Mouse (Mus musculus): Measurements from ENCODE around the gene N4bp2l2. TPM values are rescaled to one million over a fixed set of nuclear protein-coding genes. Genes with fewer than 3 reads are reported as not detected.

The N4bp2l2 gene
- polyA plus RNA-seq, 1 experiment = 33.6 TPM

GRCm38 (mm10) chr5:150570496-150571219, 95.3 kb downstream of the N4bp2l2 start:
- TF ChIP-seq CTCF (IDR thresholded peaks at IDR 0.05; ENCODE audit: extremely low read depth, insufficient read depth, low read length) (no peak), POLR2A (IDR thresholded peaks at IDR 0.05; ENCODE audit: extremely low read depth, insufficient read depth, low read length) (no peak)
- no peak overlapping the region for H3K4me3 ChIP-seq (ENCODE audit: insufficient read depth, low read length)
- no peak overlapping the region for H3K27ac ChIP-seq (ENCODE audit: insufficient read depth, low read length)
- peaks cover 8% of the 10 kb centered on the region for H3K4me1 ChIP-seq (ENCODE audit: control insufficient read depth, insufficient read depth, low read length)

GRCm38 (mm10) chr5:150566971-150567370, 99.0 kb downstream of the N4bp2l2 start:
- TF ChIP-seq CTCF (IDR thresholded peaks at IDR 0.05; ENCODE audit: extremely low read depth, insufficient read depth, low read length) (no peak), POLR2A (IDR thresholded peaks at IDR 0.05; ENCODE audit: extremely low read depth, insufficient read depth, low read length) (no peak)
- Histone ChIP-seq H3K4me1 (ENCODE audit: control insufficient read depth, insufficient read depth, low read length) (peaks cover 10% of the 10 kb centered on the region), H3K27ac (ENCODE audit: insufficient read depth, low read length) (no peak overlapping the region), H3K4me3 (ENCODE audit: insufficient read depth, low read length) (no peak overlapping the region)

- Histone ChIP-seq H3K4me3 (ENCODE audit: insufficient read depth, low read length) (no peak overlapping the region), H3K27ac (ENCODE audit: insufficient read depth, low read length) (peak overlapping the region; percentile 75), H3K4me1 (ENCODE audit: control insufficient read depth, insufficient read depth, low read length) (peaks cover 10% of the 10 kb centered on the region)
- TF ChIP-seq POLR2A (IDR thresholded peaks at IDR 0.05; ENCODE audit: extremely low read depth, insufficient read depth, low read length) = no peak; the same call in 1 of the 2 replicates
- no peak for TF ChIP-seq CTCF (IDR thresholded peaks at IDR 0.05; ENCODE audit: extremely low read depth, insufficient read depth, low read length)
Measured at GRCm38 (mm10) chr5:150566226-150566625, 99.8 kb downstream of the N4bp2l2 start.

GRCm38 (mm10) chr5:150564426-150564825, 101.6 kb downstream of the N4bp2l2 start:
- H3K4me3 ChIP-seq (ENCODE audit: insufficient read depth, low read length) = no peak overlapping the region
- TF ChIP-seq POLR2A (IDR thresholded peaks at IDR 0.05; ENCODE audit: extremely low read depth, insufficient read depth, low read length) = no peak
- TF ChIP-seq CTCF (IDR thresholded peaks at IDR 0.05; ENCODE audit: extremely low read depth, insufficient read depth, low read length) = no peak
- no peak overlapping the region for H3K27ac ChIP-seq (ENCODE audit: insufficient read depth, low read length)
- peaks cover 10% of the 10 kb centered on the region for H3K4me1 ChIP-seq (ENCODE audit: control insufficient read depth, insufficient read depth, low read length)

GRCm38 (mm10) chr5:150561783-150562182, 104.2 kb downstream of the N4bp2l2 start:
- Histone ChIP-seq H3K4me1 (ENCODE audit: control insufficient read depth, insufficient read depth, low read length) (peaks cover 8% of the 10 kb centered on the region), H3K4me3 (ENCODE audit: insufficient read depth, low read length) (no peak overlapping the region), H3K27ac (ENCODE audit: insufficient read depth, low read length) (no peak overlapping the region)
- TF ChIP-seq CTCF (IDR thresholded peaks at IDR 0.05; ENCODE audit: extremely low read depth, insufficient read depth, low read length) (no peak), POLR2A (IDR thresholded peaks at IDR 0.05; ENCODE audit: extremely low read depth, insufficient read depth, low read length) (no peak)

- TF ChIP-seq POLR2A (IDR thresholded peaks at IDR 0.05; ENCODE audit: extremely low read depth, insufficient read depth, low read length) (no peak), CTCF (IDR thresholded peaks at IDR 0.05; ENCODE audit: extremely low read depth, insufficient read depth, low read length) (no peak)
- Histone ChIP-seq H3K27ac (ENCODE audit: insufficient read depth, low read length) (no peak overlapping the region), H3K4me3 (ENCODE audit: insufficient read depth, low read length) (no peak overlapping the region), H3K4me1 (ENCODE audit: control insufficient read depth, insufficient read depth, low read length) (peaks cover 6% of the 10 kb centered on the region)
Measured at GRCm38 (mm10) chr5:150561376-150561775, 104.6 kb downstream of the N4bp2l2 start.

- Histone ChIP-seq H3K4me1 (ENCODE audit: control insufficient read depth, insufficient read depth, low read length) (peaks cover 3% of the 10 kb centered on the region), H3K4me3 (ENCODE audit: insufficient read depth, low read length) (no peak overlapping the region), H3K27ac (ENCODE audit: insufficient read depth, low read length) (no peak overlapping the region)
- no peak for TF ChIP-seq CTCF (IDR thresholded peaks at IDR 0.05; ENCODE audit: extremely low read depth, insufficient read depth, low read length)
- no peak for TF ChIP-seq POLR2A (IDR thresholded peaks at IDR 0.05; ENCODE audit: extremely low read depth, insufficient read depth, low read length)
Measured at GRCm38 (mm10) chr5:150560851-150561250, 105.1 kb downstream of the N4bp2l2 start.

GRCm38 (mm10) chr5:150559519-150560103, 106.4 kb downstream of the N4bp2l2 start:
- no peak for TF ChIP-seq POLR2A (IDR thresholded peaks at IDR 0.05; ENCODE audit: extremely low read depth, insufficient read depth, low read length)
- TF ChIP-seq CTCF (IDR thresholded peaks at IDR 0.05; ENCODE audit: extremely low read depth, insufficient read depth, low read length) = no peak
- Histone ChIP-seq H3K4me1 (ENCODE audit: control insufficient read depth, insufficient read depth, low read length) (no peaks in the 10 kb centered on the region), H3K4me3 (ENCODE audit: insufficient read depth, low read length) (no peak overlapping the region), H3K27ac (ENCODE audit: insufficient read depth, low read length) (no peak overlapping the region)

Other genes starting within 250 kb of the N4bp2l2 start
- 0.66 and 1.6 TPM in 2 replicates for gene Zar1l, start 148.0 kb downstream of the N4bp2l2 start, polyA plus RNA-seq (2012; rRNA removed)
- gene Brca2, start 143.6 kb downstream of the N4bp2l2 start, polyA plus RNA-seq (2012; rRNA removed) = 6.3 and 7.2 TPM in 2 replicates
- 57.1 and 62.5 TPM in 2 replicates for gene N4bp2l1, start 69.0 kb downstream of the N4bp2l2 start, polyA plus RNA-seq (2012; rRNA removed)
- gene Pds5b, start 7.6 kb upstream of the N4bp2l2 start, polyA plus RNA-seq (2012; rRNA removed) = 28.6 and 30.7 TPM in 2 replicates